Mouse (Mus musculus): Measurements from ENCODE around the gene Sp7.
A peak's percentile ranks its signal among the peaks of the same experiment; 100 is the strongest.

Sp7 gene

GRCm38 (mm10) chr15:102366733-102367344 is at the start of gene Sp7:
TSS of gene Sp7 (minus strand) at chr15:102367182.
- no peak for DNase-seq (ENCODE audit: low spot score in 2 of 2)

DNA sequence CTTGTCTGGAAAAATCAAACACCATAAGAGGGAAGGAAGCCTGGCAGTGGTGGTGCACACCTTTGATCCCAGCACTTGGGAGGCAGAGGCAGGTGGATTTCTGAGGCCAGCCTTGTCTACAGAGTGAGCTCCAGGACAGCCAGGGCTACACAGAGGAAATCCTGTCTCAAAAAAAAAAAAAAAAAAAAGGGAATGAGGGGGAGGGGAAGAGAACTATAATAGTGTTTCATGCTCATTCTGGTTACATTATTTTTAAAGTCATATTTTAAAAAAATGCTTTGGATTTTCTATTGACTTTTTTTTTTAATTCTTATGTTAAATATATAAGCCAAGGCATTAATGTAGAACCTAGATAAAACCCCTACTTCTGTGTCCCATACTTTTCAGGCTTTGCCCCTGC is 46.7 kb upstream of the Sp7 start:
- no peak for DNase-seq (ENCODE audit: low spot score in 2 of 2)

GRCm38 (mm10) chr15:102411077-102411476 is 44.1 kb upstream of the Sp7 start:
- no peak for DNase-seq (ENCODE audit: low spot score in 2 of 2)

GRCm38 (mm10) chr15:102409286-102409685 is 42.3 kb upstream of the Sp7 start:
- DNase-seq (ENCODE audit: low spot score in 2 of 2) = no peak

GRCm38 (mm10) chr15:102408558-102409130 is 41.7 kb upstream of the Sp7 start:
- DNase-seq (ENCODE audit: low spot score in 2 of 2) = no peak

DNA sequence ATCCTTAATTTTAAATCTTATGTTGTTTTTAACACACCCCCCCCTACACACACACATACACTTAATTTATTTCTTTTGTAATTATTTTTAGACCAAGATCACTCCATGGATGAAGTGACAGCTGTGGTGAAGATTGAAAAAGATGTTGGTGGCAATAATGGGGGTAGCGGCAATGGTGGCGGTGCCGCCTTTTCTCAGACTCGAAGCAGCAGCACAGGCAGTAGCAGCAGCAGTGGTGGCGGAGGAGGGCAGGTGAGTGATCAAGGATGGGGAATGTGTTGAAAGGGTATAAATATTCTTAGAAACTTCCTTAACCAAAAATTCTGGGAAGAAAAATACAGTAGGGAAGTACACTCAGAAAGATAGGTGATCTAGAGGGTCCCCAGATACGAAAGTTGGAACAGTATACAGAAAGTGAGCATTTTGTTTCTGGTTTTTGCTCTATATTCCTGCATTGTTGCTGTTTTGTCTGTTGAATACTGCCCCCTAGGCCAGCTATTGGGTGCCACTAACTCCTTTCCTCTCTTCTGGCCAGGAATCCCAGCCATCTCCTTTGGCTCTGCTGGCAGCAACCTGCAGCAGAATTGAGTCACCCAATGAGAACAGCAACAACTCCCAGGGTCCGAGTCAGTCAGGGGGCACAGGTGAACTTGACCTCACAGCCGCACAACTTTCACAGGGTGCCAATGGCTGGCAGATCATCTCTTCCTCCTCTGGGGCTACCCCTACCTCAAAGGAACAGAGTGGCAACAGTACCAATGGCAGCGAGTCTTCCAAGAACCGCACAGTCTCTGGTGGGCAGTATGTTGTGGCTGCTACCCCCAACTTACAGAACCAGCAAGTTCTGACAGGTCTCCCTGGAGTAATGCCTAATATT is 40.9 kb upstream of the Sp7 start:
- DNase-seq (ENCODE audit: low spot score in 2 of 2) = no peak

GRCm38 (mm10) chr15:102406912-102407580 is 40.1 kb upstream of the Sp7 start:
- no peak for DNase-seq (ENCODE audit: low spot score in 2 of 2)

- DNase-seq (ENCODE audit: low spot score in 2 of 2) = peak; percentile 85 to 87
Observed at GRCm38 (mm10) chr15:102406196-102406911, 39.4 kb upstream of the Sp7 start.

- DNase-seq (ENCODE audit: low spot score in 2 of 2) = peak; percentile 100
Observed at GRCm38 (mm10) chr15:102405489-102406195, 38.7 kb upstream of the Sp7 start, which contains the start of gene Sp1. TSS of gene Sp1 (plus strand) at chr15:102406143.

DNA sequence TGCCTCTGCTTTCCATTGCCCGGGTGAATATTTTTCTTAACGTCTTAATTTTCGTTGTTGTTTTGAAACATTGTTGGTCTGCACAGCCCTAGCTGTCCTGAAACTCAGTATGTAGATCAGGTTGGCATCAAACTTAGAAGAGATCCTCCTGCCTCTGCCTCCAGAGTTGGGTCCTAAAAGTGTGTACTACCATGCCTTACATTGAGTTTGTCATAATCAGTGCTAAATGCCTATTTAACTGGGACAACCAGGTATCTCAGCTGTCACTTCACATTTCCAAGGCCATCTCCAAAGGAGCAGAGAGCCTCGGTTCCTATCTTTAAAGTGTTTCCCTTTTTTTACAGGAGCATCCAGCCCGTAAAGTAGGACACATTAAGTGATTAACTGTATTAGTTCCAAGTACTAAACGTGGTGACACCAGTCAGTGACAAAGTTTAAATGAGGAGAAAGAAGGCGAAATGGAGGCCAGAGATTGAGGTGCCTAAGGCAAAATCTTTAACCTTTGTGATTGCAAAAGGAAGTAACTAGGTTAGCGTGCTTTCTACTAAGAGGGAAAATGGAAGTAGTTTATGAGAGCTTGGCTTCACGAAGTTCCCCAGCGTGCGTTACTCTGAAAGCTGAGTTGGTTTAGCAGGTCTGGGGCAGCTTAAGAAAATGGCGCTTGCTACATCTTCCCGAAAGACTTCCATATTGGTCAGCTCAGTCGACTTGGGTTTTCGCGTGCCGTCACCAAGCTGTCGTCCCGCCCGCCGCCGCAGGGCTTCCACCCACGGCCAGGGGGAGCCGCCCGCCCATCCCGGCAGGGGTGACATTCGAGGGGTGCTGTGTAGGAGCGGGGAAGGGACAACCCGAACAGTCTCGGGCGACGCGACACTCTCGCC is 37.9 kb upstream of the Sp7 start:
- no peak for DNase-seq (ENCODE audit: low spot score in 2 of 2)

DNA sequence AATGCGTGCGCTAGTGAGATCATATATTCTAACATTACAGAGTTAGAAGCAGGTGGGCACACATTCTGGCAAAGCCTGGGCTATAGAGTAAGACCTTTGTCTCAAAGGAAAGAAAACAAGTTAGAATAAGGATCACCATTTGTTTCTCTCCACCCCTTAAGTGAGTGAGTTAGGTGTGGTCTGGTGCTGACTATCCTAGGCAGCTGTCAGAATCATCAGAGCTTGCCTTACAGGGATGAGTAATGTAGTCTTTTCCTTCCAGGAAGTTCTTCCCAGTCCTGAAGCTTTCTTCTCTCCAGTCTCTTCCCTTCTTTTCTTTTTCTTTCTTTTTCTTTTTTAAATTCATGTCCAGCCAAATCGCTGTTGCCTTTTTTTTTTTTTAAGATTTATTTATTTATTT is 35.2 kb upstream of the Sp7 start:
- no peak for DNase-seq (ENCODE audit: low spot score in 2 of 2)

GRCm38 (mm10) chr15:102401278-102401677 is 34.3 kb upstream of the Sp7 start:
- DNase-seq (ENCODE audit: low spot score in 2 of 2) = no peak

DNA sequence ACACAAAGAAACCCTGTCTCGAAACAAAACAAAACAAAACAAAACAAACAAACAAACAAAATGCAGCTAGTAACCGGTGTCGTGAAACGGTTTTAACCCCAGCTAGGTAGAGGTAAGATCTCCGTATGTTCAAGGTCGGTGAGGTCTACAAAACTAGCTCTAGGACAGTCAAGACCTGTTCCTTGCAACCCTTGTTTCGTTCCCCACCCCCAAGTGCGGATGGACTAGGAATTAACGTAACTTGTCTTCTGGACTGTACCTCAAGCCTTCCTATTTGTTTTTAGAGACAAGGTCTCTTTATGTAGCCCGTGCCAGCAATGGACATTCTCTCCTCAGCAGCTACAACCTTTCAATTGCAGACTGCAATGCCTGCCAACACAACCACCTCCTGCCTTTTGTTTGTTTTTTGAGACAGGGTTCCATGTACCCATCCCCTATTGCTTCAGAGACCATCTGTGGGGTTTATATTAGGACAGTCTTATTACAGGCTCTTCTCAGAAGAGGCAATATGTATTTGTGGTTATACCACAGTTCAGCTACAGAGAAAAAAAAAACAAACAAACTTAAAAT is 33.6 kb upstream of the Sp7 start:
- no peak for DNase-seq (ENCODE audit: low spot score in 2 of 2)

GRCm38 (mm10) chr15:102399229-102400221 is 32.5 kb upstream of the Sp7 start:
- peak; percentile 82 to 85 for DNase-seq (ENCODE audit: low spot score in 2 of 2)

GRCm38 (mm10) chr15:102398629-102399028 is 31.6 kb upstream of the Sp7 start:
- peak in 1 of 2 experiments; percentile 24 for DNase-seq (ENCODE audit: low spot score in 2 of 2)

- DNase-seq (ENCODE audit: low spot score in 2 of 2) = no peak
Observed at GRCm38 (mm10) chr15:102395061-102395460, 28.1 kb upstream of the Sp7 start.

DNA sequence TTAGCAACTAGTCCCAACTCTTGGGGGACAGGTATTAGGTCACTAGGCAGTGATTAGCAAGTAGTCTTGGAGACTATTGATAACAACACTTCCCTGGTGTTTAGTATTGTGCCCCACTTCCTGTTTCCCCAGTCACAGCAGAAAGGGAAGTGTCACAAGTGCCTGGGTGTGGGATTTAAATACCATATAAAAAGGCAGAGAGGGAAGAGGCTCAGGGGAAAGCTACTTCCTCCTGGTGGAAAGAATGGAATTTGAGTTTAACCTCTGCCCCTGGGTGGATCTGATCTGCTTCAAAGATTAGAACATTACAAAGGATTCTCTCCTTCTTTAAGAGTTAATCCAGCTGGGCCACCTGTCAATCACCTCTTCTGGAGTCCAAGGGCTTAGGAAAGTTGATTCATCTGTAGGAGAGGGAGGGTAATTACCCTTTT is 26.6 kb upstream of the Sp7 start:
- DNase-seq (ENCODE audit: low spot score in 2 of 2) = no peak

GRCm38 (mm10) chr15:102392520-102392919 is 25.5 kb upstream of the Sp7 start:
- no peak for DNase-seq (ENCODE audit: low spot score in 2 of 2)
